Mouse (Mus musculus): Measurements from ENCODE around the gene Nup98. TPM values are rescaled to one million over a fixed set of nuclear protein-coding genes. Genes with fewer than 3 reads are reported as not detected.
A peak's percentile ranks its signal among the peaks of the same experiment; 100 is the strongest.

Gene Nup98
- total and polyA plus RNA-seq, 3 experiments, result 25.9 to 195 (median 45.2) TPM

DNA sequence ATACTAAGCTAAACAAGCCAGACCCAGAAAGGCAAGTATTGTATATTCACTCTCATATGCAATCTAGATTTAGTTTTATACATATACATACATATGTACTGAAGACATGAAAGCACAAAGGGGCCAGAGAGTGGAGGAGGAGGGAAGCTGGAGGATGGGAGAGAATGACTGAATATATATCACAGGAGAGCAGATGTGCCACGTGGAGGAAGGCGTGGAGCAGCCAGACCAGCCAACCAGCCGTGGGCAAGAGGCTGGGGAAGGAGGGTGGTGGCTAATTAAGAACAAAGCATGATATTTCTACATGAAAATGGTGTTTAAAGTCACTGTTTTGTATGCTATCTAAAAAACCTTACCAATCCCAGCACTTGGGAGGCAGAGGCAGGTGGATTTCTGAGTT, 48.8 kb upstream of the Nup98 start:
- peak; percentile 64 for DNase-seq (ENCODE audit: low read depth, low spot score)
- no peak overlapping the region for H3K4me3 ChIP-seq (ENCODE audit: control insufficient read depth in 1 of 2, insufficient read depth in 1 of 2, low read depth in 2 of 2, low read length in 2 of 2)

DNA sequence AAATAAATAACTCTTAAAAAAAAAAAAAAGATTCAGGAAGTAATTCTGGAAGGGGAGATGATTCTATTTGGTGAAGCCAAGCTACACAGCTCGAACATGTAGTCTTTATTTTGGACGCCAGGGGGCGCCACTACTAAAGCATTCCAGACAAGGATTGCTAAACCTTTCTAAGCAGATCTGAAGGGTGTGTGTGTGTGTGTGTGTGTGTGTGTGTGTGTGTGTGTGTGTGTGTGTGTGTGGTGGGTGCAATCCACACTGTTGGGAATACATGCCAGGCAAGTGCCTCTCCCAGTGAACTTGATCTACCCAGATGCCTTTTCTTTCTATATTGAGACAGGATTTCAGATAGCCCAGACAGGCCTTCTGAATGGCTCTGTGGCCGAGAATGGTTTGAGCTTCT, 48.2 kb upstream of the Nup98 start:
- peak; percentile 89 for DNase-seq (ENCODE audit: low read depth, low spot score)
- Histone ChIP-seq H3K27ac (ENCODE audit: control insufficient read depth, low read depth, low read length) (no peak overlapping the region), H3K4me1 (ENCODE audit: control insufficient read depth in 1 of 2, insufficient read depth in 2 of 2, low read length in 2 of 2) (peaks cover 12 to 13% of the 10 kb centered on the region in 2 experiments)
- TF ChIP-seq TCF12 (IDR thresholded peaks at IDR 0.05; ENCODE audit: low read depth, low read length), result no peak
- no peak; the same call in 1 of the 2 replicates for TF ChIP-seq MXI1 (IDR thresholded peaks at IDR 0.05; ENCODE audit: low read depth, low read length)
- TF ChIP-seq RAD21 (IDR thresholded peaks at IDR 0.05; ENCODE audit: low read depth, low read length), result peak; percentile 80
- TF ChIP-seq ZKSCAN1 (IDR thresholded peaks at IDR 0.05; ENCODE audit: low read depth, low read length), result no peak
- no peak for TF ChIP-seq MAZ (IDR thresholded peaks at IDR 0.05; ENCODE audit: low read depth, low read length)
- no peak for TF ChIP-seq CHD1 (IDR thresholded peaks at IDR 0.05; ENCODE audit: low read depth, low read length)
- TF ChIP-seq CHD2 (IDR thresholded peaks at IDR 0.05; ENCODE audit: low read length), result no peak
- TF ChIP-seq MEF2A (IDR thresholded peaks at IDR 0.05; ENCODE audit: extremely low read depth, insufficient replicate concordance, low read depth, low read length, poor library complexity, severe bottlenecking), result no peak
- no peak for TF ChIP-seq HCFC1 (IDR thresholded peaks at IDR 0.05; ENCODE audit: low read depth, low read length)
- TF ChIP-seq BHLHE40 (IDR thresholded peaks at IDR 0.05; ENCODE audit: borderline replicate concordance, low read depth, low read length), result no peak
- TF ChIP-seq MAFK (IDR thresholded peaks at IDR 0.05; ENCODE audit: borderline replicate concordance, low read depth, low read length), result no peak
- TF ChIP-seq KAT2A (conservative IDR thresholded peaks at IDR 0.05; ENCODE audit: low read depth, low read length), result no peak
- no peak for TF ChIP-seq ETS1 (IDR thresholded peaks at IDR 0.05; ENCODE audit: low read depth, low read length)
- no peak for TF ChIP-seq ELF1 (IDR thresholded peaks at IDR 0.05; ENCODE audit: low read depth, low read length)
- TF ChIP-seq ZNF384 (IDR thresholded peaks at IDR 0.05; ENCODE audit: low read depth, low read length), result peak; percentile 66; the same call in 1 of the 2 replicates
- TF ChIP-seq SIN3A (IDR thresholded peaks at IDR 0.05; ENCODE audit: low read length), result peak; percentile 53; the same call in 1 of the 2 replicates
- no peak for TF ChIP-seq JUND (IDR thresholded peaks at IDR 0.05; ENCODE audit: low read depth, low read length)
- no peak for TF ChIP-seq E2F4 (IDR thresholded peaks at IDR 0.05; ENCODE audit: borderline replicate concordance, low read depth, low read length)
- no peak for TF ChIP-seq GABPA (IDR thresholded peaks at IDR 0.05; ENCODE audit: low read depth, low read length)
- TF ChIP-seq TBP (IDR thresholded peaks at IDR 0.05; ENCODE audit: low read depth, low read length), result no peak
- TF ChIP-seq MYC (IDR thresholded peaks at IDR 0.05; ENCODE audit: low read depth, low read length), result no peak
- TF ChIP-seq MYB (IDR thresholded peaks at IDR 0.05; ENCODE audit: low read depth, low read length), result no peak
- TF ChIP-seq POLR2AphosphoS5 (IDR thresholded peaks at IDR 0.05; ENCODE audit: borderline replicate concordance, low read depth, low read length), result no peak
- no peak for TF ChIP-seq MAX (IDR thresholded peaks at IDR 0.05; ENCODE audit: low read length)
- TF ChIP-seq USF1 (IDR thresholded peaks at IDR 0.05; ENCODE audit: low read depth, low read length), result no peak
- no peak for TF ChIP-seq GATA1 (IDR thresholded peaks at IDR 0.05; ENCODE audit: low read depth, low read length)
- TF ChIP-seq POLR2A (IDR thresholded peaks at IDR 0.05; ENCODE audit: control insufficient read depth in 1 of 2, insufficient read depth in 1 of 2, low read depth in 1 of 2, low read length in 2 of 2, poor library complexity in 1 of 2), result no peak

More for the DNA sequence above, 48.8 kb upstream of the Nup98 start:
- H3K27me3 ChIP-seq (ENCODE audit: control insufficient read depth in 1 of 2, insufficient read depth in 2 of 2, low read length in 2 of 2), result no peaks in the 10 kb centered on the region
- peak overlapping the region; percentile 31; the same call in 1 of the 2 replicates for H3K9ac ChIP-seq (ENCODE audit: control insufficient read depth, low read depth, low read length, poor library complexity, severe bottlenecking)
- H3K36me3 ChIP-seq (ENCODE audit: control insufficient read depth in 1 of 2, insufficient read depth in 2 of 2, low read length in 2 of 2), result peaks cover 0 to 10% of the 10 kb centered on the region in 2 experiments; a peak in 2 of 4 replicates
- peak overlapping the region; percentile 47 for H3K27ac ChIP-seq (ENCODE audit: control insufficient read depth, low read depth, low read length)
- H3K4me1 ChIP-seq (ENCODE audit: control insufficient read depth in 1 of 2, insufficient read depth in 2 of 2, low read length in 2 of 2), result peaks cover 8 to 10% of the 10 kb centered on the region in 2 experiments; a peak in 3 of 4 replicates
- no peaks in the 10 kb centered on the region for H3K79me2 ChIP-seq (ENCODE audit: control insufficient read depth, insufficient read depth, low read length, poor library complexity)
- H3K9me3 ChIP-seq (replicated peaks; ENCODE audit: insufficient read depth, low read length), result no peaks in the 10 kb centered on the region
- no peak for TF ChIP-seq ZNF384 (IDR thresholded peaks at IDR 0.05; ENCODE audit: low read depth, low read length)
- peak in 1 of 2 experiments; percentile 22; a peak in 1 of 4 replicates for TF ChIP-seq EP300 (IDR thresholded peaks at IDR 0.05; ENCODE audit: low read depth in 1 of 2, low read length in 2 of 2)
- peak; percentile 74; the same call in 1 of the 2 replicates for TF ChIP-seq MXI1 (IDR thresholded peaks at IDR 0.05; ENCODE audit: low read depth, low read length)
- TF ChIP-seq MAX (IDR thresholded peaks at IDR 0.05; ENCODE audit: low read length), result peak; percentile 81
- TF ChIP-seq ZKSCAN1 (IDR thresholded peaks at IDR 0.05; ENCODE audit: low read depth, low read length), result no peak
- TF ChIP-seq GABPA (IDR thresholded peaks at IDR 0.05; ENCODE audit: low read depth, low read length), result no peak
- no peak for TF ChIP-seq NELFE (IDR thresholded peaks at IDR 0.05; ENCODE audit: low read depth, low read length)
- no peak for TF ChIP-seq NRF1 (IDR thresholded peaks at IDR 0.05; ENCODE audit: insufficient read depth, low read depth, low read length, poor library complexity, severe bottlenecking)
- TF ChIP-seq TCF12 (IDR thresholded peaks at IDR 0.05; ENCODE audit: low read depth, low read length), result no peak
- peak; percentile 71; the same call in 1 of the 2 replicates for TF ChIP-seq MYC (IDR thresholded peaks at IDR 0.05; ENCODE audit: low read depth, low read length)
- TF ChIP-seq TAL1 (IDR thresholded peaks at IDR 0.05; ENCODE audit: low read length), result 0 out of 2 replicates have a peak, but pooled peaks have one; percentile 19
- peak; percentile 56; the same call in 1 of the 2 replicates for TF ChIP-seq USF1 (IDR thresholded peaks at IDR 0.05; ENCODE audit: low read depth, low read length)
- no peak for TF ChIP-seq ETS1 (IDR thresholded peaks at IDR 0.05; ENCODE audit: low read depth, low read length)

More for the DNA sequence above, 48.2 kb upstream of the Nup98 start:
- Histone ChIP-seq H3K9ac (ENCODE audit: control insufficient read depth, low read depth, low read length, poor library complexity, severe bottlenecking) (no peak overlapping the region), H3K9me3 (replicated peaks; ENCODE audit: insufficient read depth, low read length) (no peaks in the 10 kb centered on the region), H3K79me2 (ENCODE audit: control insufficient read depth, insufficient read depth, low read length, poor library complexity) (no peaks in the 10 kb centered on the region), H3K36me3 (ENCODE audit: control insufficient read depth in 1 of 2, insufficient read depth in 2 of 2, low read length in 2 of 2) (peaks cover 0 to 13% of the 10 kb centered on the region in 2 experiments; a peak in 2 of 4 replicates), H3K27me3 (ENCODE audit: control insufficient read depth in 1 of 2, insufficient read depth in 2 of 2, low read length in 2 of 2) (no peaks in the 10 kb centered on the region), H3K4me3 (ENCODE audit: control insufficient read depth in 1 of 2, insufficient read depth in 1 of 2, low read depth in 2 of 2, low read length in 2 of 2) (no peak overlapping the region)

Measured in MEL (cell line).